Mouse (Mus musculus): ENCODE data around the gene Gm10024. TPM values are rescaled to one million over a fixed set of nuclear protein-coding genes. Genes with fewer than 3 reads are reported as not detected.
"Not testable (repeated sequence)": the region's sequence is repeated elsewhere in the genome, so short reads cannot be mapped to it uniquely, and the experiment has no call there.

Gm10024 gene
- polyA plus RNA-seq, 1 experiment from 2014 or later = not detected

DNA sequence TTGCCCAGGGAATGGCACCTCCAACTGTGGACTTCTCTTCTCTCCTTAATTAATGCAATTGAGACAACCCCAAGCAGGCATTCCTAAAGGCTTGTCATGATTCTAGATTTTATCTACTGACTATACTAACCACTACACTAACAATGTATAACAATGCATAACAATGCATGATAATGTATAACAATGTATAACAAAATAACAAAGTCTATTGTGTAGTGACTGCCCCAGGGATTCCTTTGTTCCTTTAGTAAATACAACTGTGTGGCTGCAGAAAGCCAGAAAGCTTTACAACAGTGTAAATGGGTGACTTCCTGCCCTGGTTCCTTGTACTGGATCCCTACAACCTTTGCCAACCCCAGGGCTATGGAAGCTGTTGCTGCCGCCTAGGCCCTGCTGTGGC is 24.7 kb downstream of the Gm10024 start:
- H3K27me3 ChIP-seq = no peaks in the 10 kb centered on the region; the same call in 1 of the 2 replicates
- no peaks in the 10 kb centered on the region for H3K4me1 ChIP-seq (replicated peaks)
- no peaks in the 10 kb centered on the region for H3K36me3 ChIP-seq
- H3K27ac ChIP-seq = no peak overlapping the region
- H3K4me3 ChIP-seq = no peak overlapping the region
- H3K9me3 ChIP-seq (replicated peaks) = 0 out of 2 replicates have a peak, but pooled peaks cover 4% of the 10 kb centered on the region
- H3K4me2 ChIP-seq = no peak overlapping the region
- no peak for ATAC-seq (replicated peaks; ENCODE audit: insufficient number of reproducible peaks, insufficient read depth, low FRiP score, low read depth)
- WGBS = 88% methylated on average over 1 of the region's 1 CpGs
- no peak overlapping the region for H3K9ac ChIP-seq

DNA sequence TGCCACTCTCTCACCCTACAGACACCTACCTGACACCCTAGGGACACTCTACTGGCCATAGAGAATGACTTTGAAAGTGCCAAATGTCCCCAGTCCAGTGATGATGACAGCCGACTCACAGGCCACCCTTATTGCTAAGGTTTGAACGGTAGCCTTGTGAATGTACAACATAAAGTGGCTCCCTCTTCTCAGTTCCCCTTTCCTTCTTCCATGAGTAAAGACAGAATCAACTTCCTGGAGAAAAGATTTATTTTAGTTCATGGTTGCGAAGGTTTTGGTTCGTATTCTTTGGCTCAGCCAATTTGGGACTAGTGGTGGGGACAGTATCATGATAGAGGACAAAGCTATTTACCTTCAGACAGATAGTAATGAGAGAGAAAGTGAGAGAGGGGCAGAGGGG is 27.7 kb downstream of the Gm10024 start:
- H3K4me3 ChIP-seq = no peak overlapping the region
- ATAC-seq (replicated peaks; ENCODE audit: insufficient number of reproducible peaks, insufficient read depth, low FRiP score, low read depth) = no peak
- 83% methylated on average over 4 of the region's 4 CpGs for WGBS

DNA sequence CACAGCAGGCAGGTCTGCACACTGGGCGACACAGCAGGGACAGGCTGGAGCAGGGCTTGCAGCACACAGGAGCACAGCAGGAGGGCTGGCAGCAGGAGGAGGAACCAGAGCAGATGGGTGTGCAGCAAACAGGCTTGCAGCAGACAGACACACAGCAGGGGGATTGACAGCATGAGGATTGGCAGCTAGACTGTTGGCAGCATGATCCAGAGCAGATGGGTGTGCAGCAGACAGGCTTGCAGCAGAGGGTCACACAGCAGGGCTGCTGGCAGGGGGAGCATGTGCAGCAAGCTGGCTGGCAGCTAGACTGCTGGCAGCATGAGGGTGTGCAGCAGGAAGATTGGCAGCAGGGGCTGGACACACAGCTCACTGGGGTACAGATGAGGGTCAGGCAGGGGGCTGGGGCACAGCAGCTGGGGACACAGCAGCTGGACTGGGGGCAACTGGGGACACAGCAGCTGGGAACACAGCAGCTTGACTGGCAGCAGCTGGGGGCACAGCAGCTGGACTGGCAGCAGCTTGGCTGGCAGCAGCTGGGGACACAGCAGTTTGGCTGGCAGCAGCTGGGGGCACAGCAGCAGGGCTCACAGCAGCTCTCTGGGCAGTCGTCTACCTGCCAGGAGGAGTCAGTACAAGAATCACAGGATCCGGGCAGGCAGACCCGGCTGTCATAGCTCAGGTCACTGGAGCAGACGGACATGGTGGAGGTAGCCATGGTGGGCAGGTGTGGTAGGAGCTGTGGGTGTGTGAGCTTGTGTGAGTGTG is 30.8 kb downstream of the Gm10024 start, which contains the start of gene Gm18596:
Gene Gm18596, minus strand, starts transcription at position 715 of the 765 bp plus-strand sequence.
- H3K27ac ChIP-seq; H3K36me3 ChIP-seq; H3K9me3 ChIP-seq (replicated peaks); H3K4me1 ChIP-seq (replicated peaks); H3K4me2 ChIP-seq; H3K4me3 ChIP-seq; H3K27me3 ChIP-seq; ATAC-seq (replicated peaks; ENCODE audit: insufficient number of reproducible peaks, insufficient read depth, low FRiP score, low read depth); H3K9ac ChIP-seq: not testable (repeated sequence)
- 44% methylated on average over 5 of the region's 5 CpGs for WGBS

More for the DNA sequence above, 27.7 kb downstream of the Gm10024 start:
- Histone ChIP-seq H3K4me2 (no peak overlapping the region), H3K9me3 (replicated peaks) (0 out of 2 replicates have a peak, but pooled peaks cover 4% of the 10 kb centered on the region), H3K36me3 (no peaks in the 10 kb centered on the region), H3K4me1 (replicated peaks) (no peaks in the 10 kb centered on the region), H3K27ac (no peak overlapping the region), H3K9ac (no peak overlapping the region), H3K27me3 (no peaks in the 10 kb centered on the region)

DNA sequence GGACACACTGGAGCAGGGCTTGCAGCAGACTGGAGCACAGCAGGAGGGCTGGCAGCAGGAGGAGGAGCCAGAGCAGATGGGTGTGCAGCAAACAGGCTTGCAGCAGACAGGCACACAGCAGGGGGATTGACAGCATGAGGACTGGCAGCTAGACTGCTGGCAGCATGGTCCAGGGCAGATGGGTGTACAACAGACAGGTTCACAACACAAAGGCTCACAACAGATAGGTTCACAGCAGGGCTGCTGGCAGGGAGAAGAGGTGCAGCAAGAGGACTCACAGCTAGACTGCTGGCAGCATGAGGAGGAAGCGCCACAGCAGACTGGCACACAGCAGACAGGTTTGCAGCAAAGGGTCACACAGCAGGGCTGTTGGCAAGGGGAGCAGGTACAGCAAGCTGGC is 39.4 kb downstream of the Gm10024 start:
- H3K9ac ChIP-seq; H3K9me3 ChIP-seq (replicated peaks); H3K36me3 ChIP-seq; H3K4me3 ChIP-seq; H3K4me2 ChIP-seq; H3K4me1 ChIP-seq (replicated peaks); H3K27me3 ChIP-seq; ATAC-seq (replicated peaks; ENCODE audit: insufficient number of reproducible peaks, insufficient read depth, low FRiP score, low read depth); H3K27ac ChIP-seq: not testable (repeated sequence)
- WGBS = 52% methylated on average over 1 of the region's 1 CpGs

DNA sequence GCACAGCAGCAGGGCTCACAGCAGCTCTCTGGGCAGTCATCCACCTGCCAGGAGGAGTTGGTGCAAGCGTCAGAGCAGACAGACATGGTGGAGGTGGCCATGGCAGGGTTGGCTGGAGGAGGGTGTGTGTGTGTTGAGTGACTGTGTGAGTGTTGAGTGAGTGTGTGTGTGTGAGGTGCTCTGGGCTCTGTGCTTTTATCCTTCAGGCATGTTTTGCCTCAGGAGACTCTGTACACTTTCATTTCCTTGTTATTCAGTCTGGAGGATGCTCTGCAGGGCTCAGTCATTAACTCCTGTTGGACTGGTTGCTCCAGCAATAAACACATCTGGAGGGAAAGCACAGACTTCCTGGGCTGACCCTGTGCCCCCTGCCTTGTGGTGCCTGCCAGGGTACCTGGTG is 40.0 kb downstream of the Gm10024 start, which contains the start of gene Gm9736:
Gene Gm9736, minus strand, starts transcription at position 101 of the 400 bp plus-strand sequence.
- not testable (repeated sequence) for H3K27ac ChIP-seq; H3K4me1 ChIP-seq (replicated peaks); H3K4me3 ChIP-seq; H3K36me3 ChIP-seq; H3K9ac ChIP-seq; H3K9me3 ChIP-seq (replicated peaks); H3K27me3 ChIP-seq; H3K4me2 ChIP-seq; ATAC-seq (replicated peaks; ENCODE audit: insufficient number of reproducible peaks, insufficient read depth, low FRiP score, low read depth)
- WGBS = 75% methylated on average over 1 of the region's 1 CpGs

DNA sequence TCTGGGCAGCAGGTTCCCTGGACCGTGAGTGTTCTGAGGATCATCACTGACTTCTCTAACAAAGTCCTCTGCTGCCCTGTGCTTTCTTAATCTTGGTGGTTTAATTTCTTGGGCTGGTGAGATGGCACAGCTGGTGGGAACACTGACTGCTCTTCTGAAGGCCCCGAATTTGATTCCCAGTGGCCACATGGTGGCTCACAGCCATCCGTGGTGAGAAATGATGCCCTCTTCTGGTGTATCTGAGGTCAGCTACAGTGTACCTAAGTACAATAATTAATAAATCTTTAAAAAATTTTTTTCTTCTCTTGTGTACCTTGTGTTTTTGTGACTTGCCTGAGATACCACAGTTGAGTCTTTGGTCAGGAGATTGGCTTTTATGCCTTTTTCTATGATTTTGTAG is 41.1 kb downstream of the Gm10024 start:
- not testable (repeated sequence) for H3K4me2 ChIP-seq; H3K36me3 ChIP-seq; H3K9ac ChIP-seq; H3K27ac ChIP-seq; H3K4me1 ChIP-seq (replicated peaks); H3K9me3 ChIP-seq (replicated peaks); ATAC-seq (replicated peaks; ENCODE audit: insufficient number of reproducible peaks, insufficient read depth, low FRiP score, low read depth); H3K4me3 ChIP-seq; H3K27me3 ChIP-seq
- WGBS = 68% methylated on average over 3 of the region's 3 CpGs

DNA sequence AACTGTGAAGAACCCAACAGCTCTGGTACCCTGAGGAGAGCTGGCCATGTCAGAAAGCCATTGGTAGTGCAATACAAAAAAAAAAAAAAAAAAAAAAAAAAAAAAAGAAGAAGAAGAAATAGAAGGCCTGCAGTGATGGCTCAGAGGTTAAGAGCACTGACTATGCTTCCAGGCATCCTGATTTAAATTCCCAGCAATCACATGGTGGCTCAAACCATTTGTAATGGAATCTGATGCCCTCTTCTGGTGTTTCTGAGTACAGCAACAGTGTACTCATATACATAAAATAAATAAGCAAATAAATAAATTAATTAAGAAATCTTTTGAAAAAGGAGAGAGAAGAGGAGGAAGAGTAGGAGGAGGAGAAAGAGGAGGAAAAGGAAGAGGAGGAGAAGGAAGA is 42.2 kb downstream of the Gm10024 start:
- Histone ChIP-seq H3K27me3 (no peaks in the 10 kb centered on the region), H3K9ac (no peak overlapping the region), H3K4me3 (no peak overlapping the region), H3K27ac (no peak overlapping the region), H3K4me2 (no peak overlapping the region), H3K4me1 (replicated peaks) (no peaks in the 10 kb centered on the region), H3K9me3 (replicated peaks) (no peaks in the 10 kb centered on the region), H3K36me3 (no peaks in the 10 kb centered on the region)
- ATAC-seq (replicated peaks; ENCODE audit: insufficient number of reproducible peaks, insufficient read depth, low FRiP score, low read depth) = no peak

DNA sequence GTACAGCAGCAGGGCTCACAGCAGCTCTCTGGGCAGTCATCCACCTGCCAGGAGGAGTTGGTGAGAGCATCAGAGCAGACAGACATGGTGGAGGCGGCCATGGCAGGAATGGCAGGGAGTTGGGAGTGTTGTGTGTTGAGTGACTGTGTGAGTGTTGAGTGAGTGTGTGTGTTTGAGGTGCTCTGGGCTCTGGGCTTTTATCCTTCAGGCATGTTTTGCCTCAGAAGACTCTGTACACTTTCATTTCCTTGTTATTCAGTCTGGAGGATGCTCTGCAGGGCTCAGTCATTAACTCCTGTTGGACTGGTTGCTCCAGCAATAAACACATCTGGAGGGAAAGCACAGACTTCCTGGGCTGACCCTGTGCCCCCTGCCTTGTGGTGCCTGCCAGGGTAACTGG is 48.3 kb downstream of the Gm10024 start, which contains the start of gene Gm3233:
Gene Gm3233, minus strand, starts transcription at position 101 of the 400 bp plus-strand sequence.
- H3K36me3 ChIP-seq; H3K27ac ChIP-seq; H3K4me1 ChIP-seq (replicated peaks); H3K9ac ChIP-seq; H3K4me3 ChIP-seq; ATAC-seq (replicated peaks; ENCODE audit: insufficient number of reproducible peaks, insufficient read depth, low FRiP score, low read depth); H3K27me3 ChIP-seq; H3K4me2 ChIP-seq; H3K9me3 ChIP-seq (replicated peaks): not testable (repeated sequence)
- no CpG with 5 or more reads among the region's 1 CpGs for WGBS

Other genes starting within 250 kb of the Gm10024 start
- gene Fam207a, start 195.7 kb upstream of the Gm10024 start, polyA plus RNA-seq (2015; fragmentation: Nextera tagmentation; extraction: Ambion mirVana) = 21.3 and 28.1 TPM in 2 replicates
- gene Itgb2, start 181.2 kb upstream of the Gm10024 start, polyA plus RNA-seq (2015; fragmentation: Nextera tagmentation; extraction: Ambion mirVana) = 2.1 and 6.2 TPM in 2 replicates
- 105 and 125 TPM in 2 replicates for gene Pttg1ip, start 129.7 kb upstream of the Gm10024 start, polyA plus RNA-seq (2015; fragmentation: Nextera tagmentation; extraction: Ambion mirVana)
- 138 and 169 TPM in 2 replicates for gene Sumo3, start 105.4 kb upstream of the Gm10024 start, polyA plus RNA-seq (2015; fragmentation: Nextera tagmentation; extraction: Ambion mirVana)
- gene Gm49325, start 105.3 kb upstream of the Gm10024 start, polyA plus RNA-seq (2015; fragmentation: Nextera tagmentation; extraction: Ambion mirVana) = 0.60 and 3.9 TPM in 2 replicates
- 66.3 and 85.1 TPM in 2 replicates for gene Ube2g2, start 89.2 kb upstream of the Gm10024 start, polyA plus RNA-seq (2015; fragmentation: Nextera tagmentation; extraction: Ambion mirVana)
- 0.42 TPM in 1 of 2 replicates, not detected in the other for gene Tspear, start 24.9 kb upstream of the Gm10024 start, polyA plus RNA-seq (2015; fragmentation: Nextera tagmentation; extraction: Ambion mirVana)
- not detected in 2 replicates for gene Gm19402, start 20.7 kb upstream of the Gm10024 start, polyA plus RNA-seq (2015; fragmentation: Nextera tagmentation; extraction: Ambion mirVana)
- not detected in 2 replicates for gene Gm9508, start 14.2 kb upstream of the Gm10024 start, polyA plus RNA-seq (2015; fragmentation: Nextera tagmentation; extraction: Ambion mirVana)
- gene Gm10272, start 4.8 kb upstream of the Gm10024 start, polyA plus RNA-seq (2015; fragmentation: Nextera tagmentation; extraction: Ambion mirVana) = not detected in 2 replicates
- gene Gm10142, start 4.3 kb downstream of the Gm10024 start, polyA plus RNA-seq (2015; fragmentation: Nextera tagmentation; extraction: Ambion mirVana) = not detected in 2 replicates
- gene Krtap12-1, start 9.1 kb downstream of the Gm10024 start, polyA plus RNA-seq (2015; fragmentation: Nextera tagmentation; extraction: Ambion mirVana) = not detected in 2 replicates
- gene Gm10100, start 15.0 kb downstream of the Gm10024 start, polyA plus RNA-seq (2015; fragmentation: Nextera tagmentation; extraction: Ambion mirVana) = not detected in 2 replicates
- not detected in 2 replicates for gene Gm18596, start 31.2 kb downstream of the Gm10024 start, polyA plus RNA-seq (2015; fragmentation: Nextera tagmentation; extraction: Ambion mirVana)
- gene Gm9736, start 39.9 kb downstream of the Gm10024 start, polyA plus RNA-seq (2015; fragmentation: Nextera tagmentation; extraction: Ambion mirVana) = not detected in 2 replicates
- not detected in 2 replicates for gene Gm3233, start 48.2 kb downstream of the Gm10024 start, polyA plus RNA-seq (2015; fragmentation: Nextera tagmentation; extraction: Ambion mirVana)
- not detected in 2 replicates for gene Gm3238, start 59.9 kb downstream of the Gm10024 start, polyA plus RNA-seq (2015; fragmentation: Nextera tagmentation; extraction: Ambion mirVana)
- not detected in 2 replicates for gene Gm7138, start 65.5 kb downstream of the Gm10024 start, polyA plus RNA-seq (2015; fragmentation: Nextera tagmentation; extraction: Ambion mirVana)
- not detected in 2 replicates for gene Gm3250, start 71.1 kb downstream of the Gm10024 start, polyA plus RNA-seq (2015; fragmentation: Nextera tagmentation; extraction: Ambion mirVana)
- not detected in 2 replicates for gene Gm7137, start 76.7 kb downstream of the Gm10024 start, polyA plus RNA-seq (2015; fragmentation: Nextera tagmentation; extraction: Ambion mirVana)
- not detected in 2 replicates for gene Gm9639, start 83.6 kb downstream of the Gm10024 start, polyA plus RNA-seq (2015; fragmentation: Nextera tagmentation; extraction: Ambion mirVana)
- not detected in 2 replicates for gene Gm19668, start 87.7 kb downstream of the Gm10024 start, polyA plus RNA-seq (2015; fragmentation: Nextera tagmentation; extraction: Ambion mirVana)
- gene Gm9507, start 100.4 kb downstream of the Gm10024 start, polyA plus RNA-seq (2015; fragmentation: Nextera tagmentation; extraction: Ambion mirVana) = not detected in 2 replicates
- gene Gm2696, start 103.2 kb downstream of the Gm10024 start, polyA plus RNA-seq (2015; fragmentation: Nextera tagmentation; extraction: Ambion mirVana) = not detected in 2 replicates
- not detected in 2 replicates for gene Krtap10-4, start 115.6 kb downstream of the Gm10024 start, polyA plus RNA-seq (2015; fragmentation: Nextera tagmentation; extraction: Ambion mirVana)
- not detected in 2 replicates for gene Krtap10-10, start 124.5 kb downstream of the Gm10024 start, polyA plus RNA-seq (2015; fragmentation: Nextera tagmentation; extraction: Ambion mirVana)
- gene Gm36176, start 135.3 kb downstream of the Gm10024 start, polyA plus RNA-seq (2015; fragmentation: Nextera tagmentation; extraction: Ambion mirVana) = not detected in 2 replicates
- not detected in 2 replicates for gene Gm10318, start 141.4 kb downstream of the Gm10024 start, polyA plus RNA-seq (2015; fragmentation: Nextera tagmentation; extraction: Ambion mirVana)
- gene Gm3285, start 150.5 kb downstream of the Gm10024 start, polyA plus RNA-seq (2015; fragmentation: Nextera tagmentation; extraction: Ambion mirVana) = not detected in 2 replicates
- gene Lrrc3, start 191.1 kb downstream of the Gm10024 start, polyA plus RNA-seq (2015; fragmentation: Nextera tagmentation; extraction: Ambion mirVana) = 1.1 and 2.2 TPM in 2 replicates